Mouse (Mus musculus) CD4-positive helper T cell, adult 2 months (primary cell): ENCODE results near the gene Zfp768.
A peak's percentile ranks its signal among the peaks of the same experiment; 100 is the strongest.
"Not testable (repeated sequence)": the region's sequence is repeated elsewhere in the genome, so short reads cannot be mapped to it uniquely, and the experiment has no call there.

Experiments
- DNase-seq: peaks from one replicate; pipeline ENCODE4 v3.0.0-alpha.2; 2012; ENCODE audit warnings: low read depth, missing footprints, low spot score

The Zfp768 gene

GRCm38 (mm10) chr7:127345512-127346325, at the start of gene Zfp768:
TSS of gene Zfp768 (minus strand) at chr7:127345589.
- peak; percentile 83 for DNase-seq

- DNase-seq, result no peak
These were observed 48.5 kb upstream of the Zfp768 start for GRCm38 (mm10) chr7:127393944-127394333.

DNA sequence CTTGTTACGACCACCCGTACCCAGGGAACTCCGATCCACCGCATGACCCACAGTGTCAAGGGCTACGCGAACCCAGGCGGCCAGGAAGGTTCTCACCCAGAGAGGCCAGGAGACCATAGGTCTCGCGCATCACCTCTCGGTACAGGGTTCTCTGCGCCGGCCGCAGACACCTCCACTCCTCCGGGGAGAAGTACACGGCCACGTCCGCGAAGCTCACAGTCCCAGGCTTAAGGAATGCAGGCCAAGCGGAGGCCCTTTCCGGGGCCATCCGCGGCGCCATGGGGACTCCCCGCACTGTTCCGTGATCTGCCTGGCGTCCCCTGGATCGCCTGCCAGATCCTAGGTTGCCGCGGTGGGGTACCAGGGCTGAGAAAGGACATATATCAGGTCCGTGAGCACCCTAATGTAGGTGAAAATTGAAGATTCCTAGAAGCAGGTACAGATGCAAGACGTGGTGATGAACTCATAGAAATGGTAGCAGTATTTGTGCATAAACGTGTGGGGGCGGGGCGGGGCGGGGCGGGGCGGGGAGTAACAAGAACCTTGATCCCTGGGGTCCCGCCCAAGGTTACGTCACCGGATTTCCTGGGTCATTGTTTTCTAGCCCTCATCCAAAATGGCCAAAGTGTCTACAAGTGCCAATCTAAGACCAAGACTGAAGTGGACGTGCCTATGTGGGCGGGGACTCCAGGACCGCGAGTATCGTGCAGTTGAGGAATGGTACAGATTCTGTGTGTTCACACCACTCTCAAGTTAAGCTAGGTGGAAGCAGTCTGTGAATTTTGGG, 48.0 kb upstream of the Zfp768 start, which contains the start of gene E430018J23Rik:
TSS of gene E430018J23Rik (minus strand) at position 473 of the 787 bp plus-strand sequence.
- peak; percentile 95 for DNase-seq

DNA sequence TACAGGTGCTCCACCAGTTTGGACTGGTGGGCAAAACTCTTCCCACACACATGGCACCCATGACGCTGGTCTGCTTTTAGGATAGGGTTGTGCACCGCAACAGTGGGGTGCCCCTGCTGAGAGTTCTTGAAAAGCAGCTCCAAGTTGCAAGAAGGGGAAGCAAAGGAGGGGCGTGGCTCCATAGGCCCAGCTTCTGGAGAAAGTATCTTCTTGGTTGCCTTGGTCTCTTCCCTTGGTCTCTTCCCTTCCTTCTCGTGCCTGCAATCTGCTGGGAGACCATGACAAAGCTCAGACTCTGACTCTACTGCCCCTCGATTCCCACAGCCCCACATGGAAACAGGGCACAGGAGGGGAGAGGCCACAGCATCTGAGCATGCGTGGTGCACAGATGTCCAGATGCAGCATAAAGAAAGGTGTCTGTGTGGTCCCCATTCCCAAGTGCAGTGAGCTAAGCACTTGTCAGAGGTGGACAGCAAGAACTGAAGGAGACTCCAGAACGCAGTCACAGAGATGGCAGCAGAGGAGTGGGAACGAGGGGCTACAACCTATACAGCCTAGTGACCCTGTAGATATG, 46.9 kb upstream of the Zfp768 start:
- no peak for DNase-seq

GRCm38 (mm10) chr7:127391538-127391937, 46.1 kb upstream of the Zfp768 start:
- DNase-seq, result no peak

GRCm38 (mm10) chr7:127390306-127390705, 44.9 kb upstream of the Zfp768 start:
- no peak for DNase-seq

DNA sequence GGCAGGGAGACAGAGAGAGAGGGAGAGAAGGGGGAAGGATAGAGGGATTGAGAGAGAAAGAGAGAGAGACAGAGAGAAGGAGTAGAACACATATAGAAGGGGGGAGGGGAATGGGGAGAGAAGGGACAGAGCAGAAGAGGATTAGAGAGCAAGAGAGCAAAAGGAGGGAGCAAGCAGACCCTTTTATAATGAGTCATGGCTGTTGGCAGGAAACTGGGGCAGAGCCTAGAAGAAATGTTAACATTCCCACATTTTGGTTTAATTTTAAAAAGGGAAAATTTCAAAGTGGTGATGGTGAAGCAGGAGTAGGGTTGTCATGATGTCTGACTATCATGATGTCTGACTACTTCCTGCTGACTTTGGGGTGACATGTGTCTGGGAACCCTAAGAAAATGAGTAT, 42.8 kb upstream of the Zfp768 start:
- not testable (repeated sequence) for DNase-seq

DNA sequence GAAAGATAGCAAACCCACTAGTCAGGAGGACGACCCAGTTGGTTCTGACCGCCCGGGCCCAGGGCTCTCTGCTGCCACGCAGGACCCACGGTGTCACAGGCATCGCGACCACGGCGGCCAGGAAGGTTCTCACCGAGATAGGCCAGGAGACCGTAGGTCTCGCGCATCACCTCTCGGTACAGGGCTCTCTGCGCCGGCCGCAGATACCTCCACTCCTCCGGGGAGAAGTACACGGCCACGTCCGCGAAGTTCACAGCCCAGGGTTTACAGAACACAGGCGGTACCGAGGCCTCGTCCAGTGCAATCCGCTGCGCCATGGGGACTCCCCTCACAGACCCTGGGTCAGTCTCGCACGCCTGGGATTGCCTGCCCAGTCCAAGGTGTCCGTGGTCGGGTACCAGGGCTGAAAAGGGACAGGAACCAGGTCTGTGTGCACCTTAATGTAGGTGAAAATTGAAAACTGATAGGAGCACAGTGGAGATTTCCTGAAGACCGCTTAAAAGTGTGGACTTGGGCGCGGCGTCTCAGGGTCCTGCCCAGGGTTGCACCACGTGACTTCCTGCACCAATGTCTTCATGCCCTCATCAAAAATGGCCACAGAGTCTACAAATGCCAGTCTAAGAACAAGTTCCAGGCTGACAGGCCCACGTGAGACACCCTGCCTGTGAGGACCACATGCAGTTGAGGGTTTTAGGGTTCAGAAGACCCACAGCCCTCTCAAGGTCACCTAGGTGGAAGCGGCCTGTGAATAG, 41.4 kb upstream of the Zfp768 start, which contains the start of gene 9130019O22Rik:
TSS of gene 9130019O22Rik (minus strand) at position 526 of the 752 bp plus-strand sequence.
- peak; percentile 91 for DNase-seq

GRCm38 (mm10) chr7:127385560-127385959, 40.2 kb upstream of the Zfp768 start:
- not testable (repeated sequence) for DNase-seq

- no peak for DNase-seq
These were observed 33.0 kb upstream of the Zfp768 start for GRCm38 (mm10) chr7:127378310-127378921.

DNA sequence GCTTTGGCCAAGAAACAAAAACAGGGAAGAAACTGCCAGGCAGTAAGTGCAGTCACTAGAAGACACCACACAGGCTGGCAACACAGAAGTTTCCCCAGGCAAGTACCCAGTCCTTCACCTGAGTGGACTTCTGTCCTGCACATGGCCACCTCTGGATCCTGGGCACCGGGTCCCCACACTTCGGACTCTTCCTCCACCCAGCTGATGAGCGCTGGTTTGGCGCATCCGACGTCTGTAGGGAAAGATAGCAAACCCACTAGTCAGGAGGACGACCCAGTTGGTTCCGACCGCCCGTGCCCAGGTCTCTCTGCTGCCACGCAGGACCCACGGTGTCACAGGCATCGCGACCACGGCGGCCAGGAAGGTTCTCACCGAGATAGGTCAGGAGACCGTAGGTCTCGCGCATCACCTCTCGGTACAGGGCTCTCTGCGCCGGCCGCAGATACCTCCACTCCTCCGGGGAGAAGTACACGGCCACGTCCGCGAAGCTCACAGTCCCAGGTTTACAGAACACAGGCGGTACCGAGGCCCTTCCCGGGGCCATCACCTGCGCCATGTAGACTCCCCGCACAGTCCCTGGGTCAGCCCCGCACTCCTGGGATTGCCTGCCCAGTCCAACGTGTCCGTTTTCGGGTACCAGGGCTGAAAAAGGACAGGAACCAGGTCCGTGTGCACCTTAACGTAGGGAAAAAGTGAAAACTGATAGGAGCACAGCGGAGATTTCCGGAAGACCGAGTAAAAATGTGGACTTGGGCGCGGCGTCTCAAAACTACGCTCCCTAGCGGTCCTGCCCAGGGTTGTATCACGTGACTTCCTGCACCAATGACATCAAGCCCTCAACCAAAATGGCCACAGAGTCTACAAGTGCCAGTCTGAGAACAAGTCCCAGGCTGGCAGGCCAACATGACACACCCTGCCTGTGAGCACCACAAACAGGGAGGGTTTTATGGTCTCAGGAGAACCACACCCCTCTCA, 30.2 kb upstream of the Zfp768 start, which contains the start of gene Zfp747:
TSS of gene Zfp747 (minus strand) at position 780 of the 975 bp plus-strand sequence.
- DNase-seq, result peak; percentile 96

DNA sequence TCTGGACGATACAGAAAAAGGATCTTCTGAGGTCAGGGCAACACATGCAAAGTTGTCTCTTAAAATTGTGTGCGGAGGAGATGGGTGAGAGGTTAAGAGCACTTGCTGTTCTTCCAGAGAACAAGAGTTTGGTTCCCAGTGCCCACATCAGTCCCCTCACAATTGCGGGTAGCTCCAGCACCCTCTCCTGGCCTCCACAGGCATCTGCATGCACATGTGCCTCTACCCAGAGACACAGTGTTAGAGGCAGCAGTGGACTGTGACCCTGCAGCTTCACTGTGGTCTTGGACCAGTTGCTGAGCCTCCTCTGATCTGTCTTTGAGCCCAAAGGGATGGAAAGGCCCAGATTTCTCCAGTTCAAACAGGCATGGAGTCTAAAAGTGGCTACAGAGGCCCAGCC, 26.5 kb upstream of the Zfp768 start:
- DNase-seq, result not testable (repeated sequence)

DNA sequence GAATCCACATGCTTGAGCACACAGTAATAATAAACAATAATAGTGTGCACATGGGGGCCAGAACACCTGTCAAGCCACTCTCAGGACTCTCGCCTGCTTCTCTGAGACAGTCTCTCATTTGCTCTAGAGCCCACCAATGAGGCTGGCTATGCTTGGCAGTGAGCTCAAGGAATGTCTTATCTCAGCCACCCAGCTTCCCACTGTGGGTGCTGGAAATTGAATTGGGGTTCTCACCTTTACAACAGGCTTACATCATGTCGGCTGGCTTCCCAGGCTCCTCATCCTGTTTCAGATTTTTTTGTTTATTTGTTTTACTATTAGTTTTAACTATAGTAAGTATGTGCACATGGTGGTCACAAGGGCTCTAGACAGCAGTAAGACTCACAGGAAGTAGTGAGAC, 25.8 kb upstream of the Zfp768 start:
- no peak for DNase-seq

GRCm38 (mm10) chr7:127366249-127366648, 20.9 kb upstream of the Zfp768 start:
- no peak for DNase-seq

- DNase-seq, result no peak
These were observed 18.8 kb upstream of the Zfp768 start for GRCm38 (mm10) chr7:127364166-127364565.

DNA sequence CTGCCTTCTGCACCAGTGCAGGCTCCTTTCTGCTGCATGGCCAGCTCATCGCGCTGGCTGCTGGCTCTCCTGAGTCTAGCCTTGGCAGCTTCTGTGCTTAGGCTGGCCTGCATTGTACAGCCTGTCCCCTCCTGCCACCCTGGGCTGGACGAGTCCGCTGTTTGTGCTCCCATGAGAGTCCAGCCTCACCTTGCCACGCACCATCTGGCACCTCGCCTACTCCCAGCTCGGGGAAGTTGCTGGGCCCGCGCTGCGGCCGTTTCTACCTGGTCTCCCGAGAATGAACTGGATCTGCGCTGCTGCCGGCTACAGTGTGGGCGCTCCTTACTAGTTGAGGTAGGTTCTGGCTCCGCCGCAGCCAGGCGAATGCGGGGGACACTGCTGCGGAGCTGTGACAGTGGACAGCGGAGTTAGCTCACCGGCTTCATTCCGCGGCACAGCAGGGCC, 18.1 kb upstream of the Zfp768 start:
- DNase-seq, result no peak

DNA sequence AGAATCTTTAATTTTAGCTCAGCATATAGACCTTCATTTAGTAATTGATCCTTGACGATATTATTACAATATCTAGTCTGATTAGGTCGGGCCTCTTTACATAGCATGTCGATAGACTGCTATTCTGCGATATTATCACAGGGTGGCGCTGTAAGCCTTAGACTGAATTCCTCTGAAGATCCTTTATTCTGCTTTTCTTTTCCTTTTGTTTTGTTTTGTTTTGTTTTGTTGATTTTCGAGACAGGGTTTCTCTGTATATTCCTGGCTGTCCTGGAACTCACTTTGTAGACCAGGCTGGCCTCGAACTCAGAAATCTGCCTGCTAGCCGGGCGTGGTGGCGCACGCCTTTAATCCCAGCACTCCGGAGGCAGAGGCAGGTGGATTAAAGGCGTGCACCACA, 17.0 kb upstream of the Zfp768 start:
- peak; percentile 74 for DNase-seq

DNA sequence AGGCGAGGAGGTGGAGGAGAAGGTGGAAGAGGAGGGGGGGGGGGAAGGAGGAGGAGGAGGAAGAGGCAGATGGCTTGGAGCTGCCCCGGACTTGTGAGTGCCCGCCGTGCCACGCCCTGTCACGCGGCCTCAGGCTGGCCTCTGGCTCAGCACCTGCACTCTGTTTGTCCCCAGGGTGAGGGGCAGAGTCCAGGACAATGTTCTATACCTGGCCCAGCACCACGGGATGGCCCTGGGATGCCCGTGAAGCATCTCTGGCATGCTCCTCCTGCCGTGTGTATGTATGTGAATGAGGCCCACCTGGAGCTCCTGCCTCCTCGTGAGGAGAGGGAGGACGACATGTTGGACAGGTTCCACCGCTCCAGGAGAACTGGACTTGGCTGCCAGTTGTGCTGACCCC, 16.1 kb upstream of the Zfp768 start:
- no peak for DNase-seq

- no peak for DNase-seq
These were observed 14.9 kb upstream of the Zfp768 start for GRCm38 (mm10) chr7:127360265-127360664.

DNA sequence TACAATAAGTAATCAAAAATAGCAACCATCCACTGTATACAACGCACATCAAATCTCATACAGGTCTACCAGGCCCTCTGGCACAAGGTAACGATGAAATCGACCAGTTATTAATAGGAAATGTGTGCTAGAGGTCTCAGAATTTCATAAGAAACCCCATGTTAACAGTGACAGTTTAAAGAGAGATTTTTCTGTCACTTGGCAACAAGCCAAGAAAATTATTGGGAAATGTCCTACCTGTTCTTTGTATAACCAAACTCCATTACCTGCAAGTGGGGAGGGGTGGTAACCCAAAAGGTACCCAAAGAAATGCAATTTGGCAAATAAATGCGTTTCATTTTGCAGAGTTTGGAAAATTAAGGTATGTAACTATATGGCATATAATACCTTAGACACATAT, 13.1 kb upstream of the Zfp768 start:
- DNase-seq, result no peak
